16 mouse cellular contexts compared by ENCODE assay signal in genomic region chr17:28092297-28092696, GRCm38 (mm10). TPM values are rescaled to one million over a fixed set of nuclear protein-coding genes. Genes with fewer than 3 reads are reported as not detected.
A peak's percentile ranks its signal among the peaks of the same experiment; 100 is the strongest.
DNase-seq lines count a peak whose midpoint lies in the region; ATAC-seq and TF ChIP-seq lines count a peak whose summit lies in the region.
"Had no signal": no experiment of that assay in that cellular context is flagged by ENCODE, and none has a peak within 500 bp of the region (broad histone marks: within the 10 kb centered on the region; RNA-seq: fewer than 3 reads in every experiment).

No protein-coding gene starts in this region.

- H3K9me3 ChIP-seq in hindbrain, postnatal 0 days (ENCODE audit: low read length): no peaks in the 10 kb centered on the region
- H3K9me3 ChIP-seq in hindbrain, embryonic 12.5 days (replicated peaks): peaks cover 4% of the 10 kb centered on the region
- H3K9me3 ChIP-seq in lung, postnatal 0 days (ENCODE audit: low read length): no peaks in the 10 kb centered on the region
- no peaks in the 10 kb centered on the region for H3K9me3 ChIP-seq in MEL (replicated peaks; ENCODE audit: insufficient read depth, low read length)
- H3K9me3 ChIP-seq: hindbrain, embryonic 15.5 days had no signal

- ATAC-seq in hindbrain, postnatal 0 days: no peak
- no peak for ATAC-seq in hindbrain, embryonic 12.5 days (ENCODE audit: low FRiP score)
- no peak for ATAC-seq in lung, postnatal 0 days
- ATAC-seq: activated CD4-positive, CD25-positive, alpha-beta regulatory T cell, adult 4 months had no signal

- TF ChIP-seq CTCF in hindbrain, postnatal 0 days (IDR thresholded peaks at IDR 0.05; ENCODE audit: low read depth): peak; percentile 30
- TF ChIP-seq CTCF in lung, postnatal 0 days (IDR thresholded peaks at IDR 0.05): peak; percentile 39
- TF ChIP-seq CTCF in MEL (IDR thresholded peaks at IDR 0.05 in 2 of 3, conservative IDR thresholded peaks at IDR 0.05 in 1 of 3; ENCODE audit: control insufficient read depth in 1 of 3, insufficient read depth in 1 of 3, low read depth in 2 of 3, low read length in 3 of 3, poor library complexity in 1 of 3, severe bottlenecking in 1 of 3): peak; percentile 47 to 55 (median 55)

- 94% methylated on average over 2 of the region's 2 CpGs for WGBS in hindbrain, postnatal 0 days
- WGBS in hindbrain, embryonic 12.5 days: 82% methylated on average over 2 of the region's 2 CpGs
- WGBS in lung, postnatal 0 days: 95% methylated on average over 2 of the region's 2 CpGs

- DNase-seq in hindbrain, postnatal 0 days (ENCODE audit: low spot score): no peak
- no peak for DNase-seq in lung, postnatal 0 days (ENCODE audit: low spot score)
- DNase-seq in lung, postnatal 10 days: no peak
- peak; percentile 40 for DNase-seq in MEL (ENCODE audit: low read depth, low spot score)
- peak; percentile 56 for DNase-seq in induced T-regulatory cell, adult 2 months (ENCODE audit: low read depth)
- DNase-seq in frontal cortex, postnatal 14 days (ENCODE audit: low spot score in 2 of 2): no peak
- no peak for DNase-seq in urinary bladder, adult 18-20 months (ENCODE audit: low spot score in 2 of 2)
- DNase-seq: cerebellum, adult 9-11 months; left cerebral cortex, postnatal 4 days; lung, adult 18-20 months had no signal

- no peaks in the 10 kb centered on the region for H3K36me3 ChIP-seq in hindbrain, postnatal 0 days (ENCODE audit: insufficient read depth, low read length)
- H3K36me3 ChIP-seq in hindbrain, embryonic 12.5 days: no peaks in the 10 kb centered on the region
- H3K36me3 ChIP-seq in lung, postnatal 0 days (ENCODE audit: insufficient read depth, low read length): no peaks in the 10 kb centered on the region
- H3K36me3 ChIP-seq in MEL (ENCODE audit: control insufficient read depth in 1 of 2, insufficient read depth in 2 of 2, low read length in 2 of 2): no peaks in the 10 kb centered on the region
- H3K36me3 ChIP-seq: hindbrain, embryonic 15.5 days; kidney, embryonic 15.5 days had no signal

- H3K4me1 ChIP-seq in hindbrain, postnatal 0 days (ENCODE audit: insufficient read depth, low read length): no peaks in the 10 kb centered on the region
- H3K4me1 ChIP-seq in hindbrain, embryonic 12.5 days: peaks cover 4% of the 10 kb centered on the region
- no peaks in the 10 kb centered on the region for H3K4me1 ChIP-seq in lung, postnatal 0 days (ENCODE audit: insufficient read depth, low read depth, low read length)
- H3K4me1 ChIP-seq in MEL (ENCODE audit: control insufficient read depth in 1 of 2, insufficient read depth in 2 of 2, low read length in 2 of 2): no peaks in the 10 kb centered on the region; a peak in 1 of 4 replicates
- H3K4me1 ChIP-seq: hindbrain, embryonic 15.5 days had no signal

- no peak overlapping the region for H3K27ac ChIP-seq in hindbrain, postnatal 0 days
- H3K27ac ChIP-seq in hindbrain, embryonic 12.5 days: no peak overlapping the region
- no peak overlapping the region for H3K27ac ChIP-seq in lung, postnatal 0 days (ENCODE audit: low read length)
- H3K27ac ChIP-seq in MEL (ENCODE audit: control insufficient read depth, low read depth, low read length): no peak overlapping the region
- H3K27ac ChIP-seq: hindbrain, embryonic 15.5 days; kidney, embryonic 15.5 days had no signal

- no peak overlapping the region for H3K4me2 ChIP-seq in hindbrain, postnatal 0 days (ENCODE audit: low read depth, low read length)
- H3K4me2 ChIP-seq in hindbrain, embryonic 12.5 days (replicated peaks): no peak overlapping the region
- no peak overlapping the region for H3K4me2 ChIP-seq in lung, postnatal 0 days (replicated peaks; ENCODE audit: low read depth, low read length)
- H3K4me2 ChIP-seq: hindbrain, embryonic 15.5 days; kidney, embryonic 15.5 days had no signal

- TF ChIP-seq EP300 in lung, postnatal 0 days (IDR thresholded peaks at IDR 0.05): no peak
- no peak for TF ChIP-seq EP300 in MEL (IDR thresholded peaks at IDR 0.05; ENCODE audit: low read depth in 1 of 2, low read length in 2 of 2)

- no peak overlapping the region for H3K4me3 ChIP-seq in hindbrain, postnatal 0 days (ENCODE audit: low read length)
- H3K4me3 ChIP-seq in hindbrain, embryonic 12.5 days: no peak overlapping the region
- H3K4me3 ChIP-seq in lung, postnatal 0 days (ENCODE audit: low read depth, low read length): no peak overlapping the region
- no peak overlapping the region for H3K4me3 ChIP-seq in MEL (ENCODE audit: control insufficient read depth in 1 of 2, insufficient read depth in 1 of 2, low read depth in 2 of 2, low read length in 2 of 2)
- H3K4me3 ChIP-seq: hindbrain, embryonic 15.5 days; kidney, embryonic 15.5 days had no signal

- TF ChIP-seq POLR2A in MEL (IDR thresholded peaks at IDR 0.05; ENCODE audit: control insufficient read depth in 1 of 2, insufficient read depth in 1 of 2, low read depth in 1 of 2, low read length in 2 of 2, poor library complexity in 1 of 2): no peak

- no peak; the same call in 1 of the 2 replicates for TF ChIP-seq RAD21 in MEL (IDR thresholded peaks at IDR 0.05; ENCODE audit: low read depth, low read length)

- H3K9ac ChIP-seq in hindbrain, postnatal 0 days (replicated peaks; ENCODE audit: low read length): no peak overlapping the region
- H3K9ac ChIP-seq in hindbrain, embryonic 12.5 days: no peak overlapping the region
- H3K9ac ChIP-seq in lung, postnatal 0 days (replicated peaks; ENCODE audit: low read depth): no peak overlapping the region
- no peak overlapping the region for H3K9ac ChIP-seq in MEL (ENCODE audit: control insufficient read depth, low read depth, low read length, poor library complexity, severe bottlenecking)
- H3K9ac ChIP-seq: hindbrain, embryonic 15.5 days; kidney, embryonic 15.5 days had no signal

- H3K27me3 ChIP-seq in hindbrain, postnatal 0 days (ENCODE audit: insufficient read depth, low read length): no peaks in the 10 kb centered on the region
- H3K27me3 ChIP-seq in hindbrain, embryonic 12.5 days: no peaks in the 10 kb centered on the region
- no peaks in the 10 kb centered on the region for H3K27me3 ChIP-seq in lung, postnatal 0 days (replicated peaks; ENCODE audit: insufficient read depth, low read length)
- no peaks in the 10 kb centered on the region; a peak in 1 of 4 replicates for H3K27me3 ChIP-seq in MEL (ENCODE audit: control insufficient read depth in 1 of 2, insufficient read depth in 2 of 2, low read length in 2 of 2)
- H3K27me3 ChIP-seq: hindbrain, embryonic 15.5 days; kidney, embryonic 15.5 days had no signal

- H3K79me2 ChIP-seq in MEL (ENCODE audit: control insufficient read depth, insufficient read depth, low read length, poor library complexity): no peaks in the 10 kb centered on the region

TF ChIP-seq in MEL, 35 proteins besides CTCF, POLR2A, EP300 and RAD21:
- TF ChIP-seq ZKSCAN1 (IDR thresholded peaks at IDR 0.05; ENCODE audit: low read depth, low read length) (no peak), SMC3 (IDR thresholded peaks at IDR 0.05; ENCODE audit: low read depth, low read length) (peak; percentile 29), ETS1 (IDR thresholded peaks at IDR 0.05; ENCODE audit: low read depth, low read length) (no peak), USF2 (IDR thresholded peaks at IDR 0.05; ENCODE audit: borderline replicate concordance in 1 of 2, insufficient read depth in 1 of 2, low read depth in 1 of 2, low read length in 2 of 2) (no peak), MAZ (IDR thresholded peaks at IDR 0.05; ENCODE audit: low read depth, low read length) (no peak)

RNA-seq across cellular contexts. Expression of gene Tcp11, which starts 11.9 kb away (rescaled TPM):
- total RNA-seq in hindbrain, postnatal 0 days (2014; rRNA removed): 2.9 and 3.6 TPM in 2 replicates
- polyA plus RNA-seq in hindbrain, postnatal 0 days (2015; fragmentation: Nextera tagmentation; extraction: Ambion mirVana): 1.9 and 2.0 TPM in 2 replicates
- 1.9 and 2.6 TPM in 2 replicates for polyA plus RNA-seq in hindbrain, embryonic 12.5 days (2016; fragmentation: Nextera tagmentation; extraction: Ambion mirVana)
- 6.0 and 7.1 TPM in 2 replicates for polyA plus RNA-seq in lung, postnatal 0 days (2015; fragmentation: Nextera tagmentation; extraction: Ambion mirVana)
- 0.46 and 0.50 TPM in 2 replicates for total RNA-seq in MEL (2012; rRNA removed)
- polyA plus RNA-seq in MEL (2012; ENCODE audit: insufficient read depth in 1 of 2, insufficient read length in 2 of 2, low read depth in 1 of 2, low replicate concordance in 2 of 2, missing spikeins in 1 of 2): under 1 TPM in 1 of 2 experiments, not detected in 1; 0.82 TPM

RNA-seq across cellular contexts. Expression of gene Scube3, which starts 49.6 kb away (rescaled TPM):
- total RNA-seq in hindbrain, postnatal 0 days (2014; rRNA removed): 10.7 and 10.9 TPM in 2 replicates
- 2.1 TPM in 2 replicates for polyA plus RNA-seq in hindbrain, postnatal 0 days (2015; fragmentation: Nextera tagmentation; extraction: Ambion mirVana)
- polyA plus RNA-seq in hindbrain, embryonic 12.5 days (2016; fragmentation: Nextera tagmentation; extraction: Ambion mirVana): 11.1 and 12.4 TPM in 2 replicates
- polyA plus RNA-seq in lung, postnatal 0 days (2015; fragmentation: Nextera tagmentation; extraction: Ambion mirVana): 0.27 and 0.30 TPM in 2 replicates
- 0.03 and 0.04 TPM in 2 replicates for total RNA-seq in MEL (2012; rRNA removed)
- polyA plus RNA-seq in MEL (2012; ENCODE audit: insufficient read depth in 1 of 2, insufficient read length in 2 of 2, low read depth in 1 of 2, low replicate concordance in 2 of 2, missing spikeins in 1 of 2): under 1 TPM in 1 of 2 experiments, not detected in 1; 0.03 TPM
- total RNA-seq: granulocyte monocyte progenitor cell, adult 5-6 weeks; megakaryocyte, adult 5-6 weeks had no signal
- polyA plus RNA-seq: activated CD4-positive, CD25-positive, alpha-beta regulatory T cell, adult 4 months had no signal

Comparison
In these comparisons a context has a peak if more than half of its experiments do, and no peak if none do; other contexts are left out.
1. DNase-seq: peak in MEL (single experiment) and induced T-regulatory cell, adult 2 months (single experiment); none in hindbrain, postnatal 0 days (single experiment), lung, postnatal 0 days (single experiment), lung, postnatal 10 days (single experiment), frontal cortex, postnatal 14 days (0 of 2) and urinary bladder, adult 18-20 months (0 of 2).
2. Peak in every context shown above with its lines, with median percentiles within 50 percentile points of each other: CTCF ChIP-seq.